Mouse (Mus musculus) cerebellum, adult 9-11 months (tissue): ENCODE data around the gene Gcnt2.
A peak's percentile ranks its signal among the peaks of the same experiment; 100 is the strongest.

Experiments
- DNase-seq: peaks from one replicate; pipeline ENCODE4 v3.0.0; 2022

Gcnt2 gene

GRCm38 (mm10) chr13:40859652-40860399 is at the start of gene Gcnt2:
Gcnt2 (plus strand) TSS chr13:40859754.
- DNase-seq: no peak

GRCm38 (mm10) chr13:40820617-40821016 is 38.9 kb upstream of the Gcnt2 start:
- DNase-seq: no peak

GRCm38 (mm10) chr13:40821911-40822310 is 37.6 kb upstream of the Gcnt2 start:
- DNase-seq: no peak

- DNase-seq: no peak
Measured at GRCm38 (mm10) chr13:40841146-40841787, 18.3 kb upstream of the Gcnt2 start.

- DNase-seq: no peak
Measured at GRCm38 (mm10) chr13:40842141-40842540, 17.4 kb upstream of the Gcnt2 start.

- peak; percentile 9 for DNase-seq
Measured at GRCm38 (mm10) chr13:40843418-40844067, 16.0 kb upstream of the Gcnt2 start.

- DNase-seq: no peak
Measured at GRCm38 (mm10) chr13:40844144-40844543, 15.4 kb upstream of the Gcnt2 start.

- no peak for DNase-seq
Measured at GRCm38 (mm10) chr13:40845951-40846350, 13.6 kb upstream of the Gcnt2 start.

GRCm38 (mm10) chr13:40846375-40846774 is 13.2 kb upstream of the Gcnt2 start:
- no peak for DNase-seq

GRCm38 (mm10) chr13:40847898-40848297 is 11.7 kb upstream of the Gcnt2 start:
- DNase-seq: no peak

- no peak for DNase-seq
Measured at GRCm38 (mm10) chr13:40850686-40851085, 8.9 kb upstream of the Gcnt2 start.

- no peak for DNase-seq
Measured at GRCm38 (mm10) chr13:40851281-40851680, 8.3 kb upstream of the Gcnt2 start.

GRCm38 (mm10) chr13:40851961-40852360 is 7.6 kb upstream of the Gcnt2 start:
- no peak for DNase-seq

- DNase-seq: no peak
Measured at GRCm38 (mm10) chr13:40852791-40853190, 6.8 kb upstream of the Gcnt2 start.

GRCm38 (mm10) chr13:40853842-40854241 is 5.7 kb upstream of the Gcnt2 start:
- DNase-seq: no peak

- no peak for DNase-seq
Measured at GRCm38 (mm10) chr13:40854451-40855058, 5.0 kb upstream of the Gcnt2 start.

- DNase-seq: no peak
Measured at GRCm38 (mm10) chr13:40855266-40855665, 4.3 kb upstream of the Gcnt2 start.

- DNase-seq: no peak
Measured at GRCm38 (mm10) chr13:40856786-40857185, 2.8 kb upstream of the Gcnt2 start.

GRCm38 (mm10) chr13:40857281-40857818 is 2.2 kb upstream of the Gcnt2 start:
- no peak for DNase-seq

GRCm38 (mm10) chr13:40859225-40859624 is 329 bp upstream of the Gcnt2 start:
- DNase-seq: no peak

GRCm38 (mm10) chr13:40863006-40863405 is 3.5 kb downstream of the Gcnt2 start:
- no peak for DNase-seq

- no peak for DNase-seq
Measured at GRCm38 (mm10) chr13:40868844-40869587, 9.5 kb downstream of the Gcnt2 start.

GRCm38 (mm10) chr13:40874021-40874420 is 14.5 kb downstream of the Gcnt2 start:
- no peak for DNase-seq
